Mouse (Mus musculus): Measurements from ENCODE around the gene Klhl40.
A peak's percentile ranks its signal among the peaks of the same experiment; 100 is the strongest.

The Klhl40 gene

GRCm38 (mm10) chr9:121823991-121824390, 46.6 kb downstream of the Klhl40 start:
- no peak for DNase-seq (ENCODE audit: extremely low read depth, low read depth)

DNA sequence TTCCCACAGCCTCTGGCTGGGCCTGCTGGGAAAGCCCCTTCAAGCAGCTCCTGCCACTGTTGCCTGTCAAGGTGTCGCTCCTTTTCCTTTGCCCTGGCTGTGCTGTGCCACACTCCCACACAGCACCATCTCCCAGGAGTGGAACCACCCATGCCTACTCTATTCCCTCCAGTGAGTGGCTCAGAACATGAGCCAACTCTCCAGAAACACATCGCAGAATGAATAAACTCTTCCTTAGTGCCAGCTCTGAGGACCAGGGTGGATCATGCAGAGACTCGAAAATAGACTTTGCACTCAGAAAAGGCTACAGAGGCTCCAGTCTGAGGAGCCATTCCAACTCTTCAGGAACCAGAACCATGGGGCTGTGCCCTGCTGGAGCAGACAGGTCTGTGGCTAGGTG, 48.9 kb downstream of the Klhl40 start:
- no peak for DNase-seq (ENCODE audit: extremely low read depth, low read depth)

DNA sequence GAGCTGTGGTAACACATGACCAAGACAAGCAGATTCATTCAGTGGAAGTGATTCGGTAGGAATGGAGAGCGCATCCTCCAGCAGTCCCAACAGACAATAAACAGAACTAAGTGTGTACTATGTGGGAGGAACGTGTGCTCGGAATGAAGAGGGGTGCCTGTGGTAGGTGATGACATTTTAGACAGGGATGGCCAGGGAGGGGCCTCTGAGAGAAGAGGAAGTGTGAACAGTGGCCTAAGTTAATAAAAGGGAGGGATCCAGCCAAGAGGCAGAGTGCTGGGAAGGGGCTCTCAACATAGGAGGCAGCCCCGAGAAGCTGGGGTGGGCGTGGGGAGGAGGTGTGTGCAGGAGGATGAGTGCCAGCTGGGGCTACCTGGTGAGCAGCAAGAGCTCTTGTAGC, 50.9 kb downstream of the Klhl40 start:
- DNase-seq (ENCODE audit: extremely low read depth, low read depth): no peak

- no peak for DNase-seq (ENCODE audit: extremely low read depth, low read depth)
Observed at GRCm38 (mm10) chr9:121829270-121829992, 52.0 kb downstream of the Klhl40 start.

DNA sequence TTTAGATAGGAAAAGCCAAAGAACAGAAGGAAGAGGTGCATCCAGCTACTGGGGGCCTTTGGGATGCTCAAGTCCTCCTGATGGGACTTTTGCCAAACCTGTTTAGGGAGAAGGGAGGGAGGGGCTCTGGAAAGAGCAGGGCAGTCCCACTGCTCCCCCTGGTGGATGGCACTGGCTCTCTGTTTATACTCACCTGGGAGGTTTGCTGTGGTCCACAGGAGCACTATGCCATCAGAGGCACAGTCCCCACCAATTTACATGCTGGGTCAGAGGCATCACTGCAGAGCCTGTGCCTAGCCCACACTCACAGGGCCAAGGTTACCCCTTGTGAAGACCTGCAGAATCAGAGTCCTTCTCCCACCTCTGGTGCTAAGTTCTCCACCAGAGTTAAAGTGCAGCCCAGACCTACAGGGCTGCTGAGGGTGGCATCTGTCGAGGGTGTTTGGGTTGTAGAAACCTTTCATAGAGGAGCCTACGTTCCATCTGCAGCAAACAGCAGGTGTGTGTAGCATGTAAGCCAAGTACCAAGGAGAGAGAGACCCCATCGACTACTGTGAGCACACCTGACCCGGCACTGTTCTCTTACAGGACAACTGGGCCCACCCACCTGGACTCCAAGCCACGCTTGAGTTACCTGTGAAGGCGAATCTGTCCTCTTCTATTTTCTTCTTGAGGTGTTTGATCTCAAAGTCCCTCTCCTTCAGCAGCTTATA, 53.0 kb downstream of the Klhl40 start:
- no peak for DNase-seq (ENCODE audit: extremely low read depth, low read depth)

GRCm38 (mm10) chr9:121830956-121831293, 53.5 kb downstream of the Klhl40 start:
- DNase-seq (ENCODE audit: extremely low read depth, low read depth): peak; percentile 36
